Mouse (Mus musculus): ENCODE measurements at regions not wholly inside any gene's neighbourhood (a gene's known extent, or its start where the extent isn't known, plus 50 kb on each side); places are given as distances from the start of the nearest gene placed in this dataset.
"Not testable (repeated sequence)": the region's sequence is repeated elsewhere in the genome, so short reads cannot be mapped to it uniquely, and the experiment has no call there.

- not testable (repeated sequence) for TF ChIP-seq POLR2A (IDR thresholded peaks at IDR 0.05; ENCODE audit: insufficient read depth, low read depth, low read length); CTCF (IDR thresholded peaks at IDR 0.05); EP300 (IDR thresholded peaks at IDR 0.05; ENCODE audit: insufficient read depth, low read depth, low read length)
Measured at GRCm38 (mm10) chr12:3132553-3132952, 177.2 kb downstream of the Rab10 start.
